In genomic region chr1:119345115-119345791, GRCm38 (mm10) we compare ENCODE assay signal across 12 mouse cellular contexts.
A peak's percentile ranks its signal among the peaks of the same experiment; 100 is the strongest.
DNase-seq lines count a peak whose midpoint lies in the region; ATAC-seq and TF ChIP-seq lines count a peak whose summit lies in the region.
"Had no signal": no experiment of that assay in that cellular context is flagged by ENCODE, and none has a peak within 500 bp of the region (broad histone marks: within the 10 kb centered on the region; RNA-seq: fewer than 3 reads in every experiment).

No protein-coding gene starts in this region.

- DNase-seq in heart, adult 2 months = peak in 1 of 2 experiments; percentile 14
- DNase-seq in heart, postnatal 25 days (ENCODE audit: low spot score) = no peak
- DNase-seq in lung, postnatal 25 days (ENCODE audit: low spot score) = no peak
- DNase-seq in ES-CJ7 (ENCODE audit: low read depth, low spot score) = peak; percentile 91
- no peak for DNase-seq in adrenal gland, postnatal 14 days
- DNase-seq in heart, adult 8-10 months (ENCODE audit: low spot score) = no peak
- DNase-seq: kidney, adult 2 months; layer of hippocampus, postnatal 36 days had no signal

- H3K27ac ChIP-seq in heart, adult 2 months = no peak overlapping the region
- H3K27ac ChIP-seq in lung, embryonic 16.5 days (ENCODE audit: low read length) = no peak overlapping the region
- no peak overlapping the region for H3K27ac ChIP-seq in hindbrain, embryonic 12.5 days
- H3K27ac ChIP-seq: heart, embryonic 13.5 days had no signal

- no peak for TF ChIP-seq EP300 in heart, adult 2 months (IDR thresholded peaks at IDR 0.05; ENCODE audit: insufficient read depth, low read depth, low read length)

- H3K27me3 ChIP-seq in heart, adult 2 months (ENCODE audit: control insufficient read depth, insufficient read depth, low read length) = no peaks in the 10 kb centered on the region
- H3K27me3 ChIP-seq in lung, embryonic 16.5 days (ENCODE audit: control insufficient read depth, insufficient read depth, low read depth, low read length) = no peaks in the 10 kb centered on the region
- H3K27me3 ChIP-seq in hindbrain, embryonic 12.5 days = 0 out of 2 replicates have a peak, but pooled peaks cover 5% of the 10 kb centered on the region
- H3K27me3 ChIP-seq: CH12.LX had no signal

- no peak overlapping the region for H3K4me3 ChIP-seq in heart, adult 2 months
- no peak overlapping the region for H3K4me3 ChIP-seq in lung, embryonic 16.5 days (ENCODE audit: low read length)
- no peak overlapping the region for H3K4me3 ChIP-seq in hindbrain, embryonic 12.5 days
- H3K4me3 ChIP-seq: heart, embryonic 13.5 days had no signal

- ATAC-seq in lung, embryonic 16.5 days (ENCODE audit: low read depth) = 0 out of 2 replicates have a peak, but pooled peaks have one; percentile 23
- ATAC-seq in hindbrain, embryonic 12.5 days (ENCODE audit: low FRiP score) = 0 out of 2 replicates have a peak, but pooled peaks have one; percentile 36

- H3K4me2 ChIP-seq in lung, embryonic 16.5 days (ENCODE audit: low read depth, low read length) = no peak overlapping the region
- H3K4me2 ChIP-seq in hindbrain, embryonic 12.5 days (replicated peaks) = no peak overlapping the region
- H3K4me2 ChIP-seq: heart, embryonic 13.5 days had no signal

- intact Hi-C loops in heart, adult 2 months (cut with DNase I) = no loop called here
- intact Hi-C loops in heart, postnatal 25 days (cut with DNase I) = no loop called here

- no peaks in the 10 kb centered on the region for H3K4me1 ChIP-seq in heart, adult 2 months (ENCODE audit: control insufficient read depth, insufficient read depth, low read length)
- H3K4me1 ChIP-seq in lung, embryonic 16.5 days (replicated peaks; ENCODE audit: control insufficient read depth, insufficient read depth, low read length) = no peaks in the 10 kb centered on the region; the same call in 1 of the 2 replicates
- peaks cover 8% of the 10 kb centered on the region for H3K4me1 ChIP-seq in hindbrain, embryonic 12.5 days

- no peaks in the 10 kb centered on the region for H3K9me3 ChIP-seq in lung, embryonic 16.5 days (ENCODE audit: control insufficient read depth, low read length)
- H3K9me3 ChIP-seq in hindbrain, embryonic 12.5 days (replicated peaks) = no peaks in the 10 kb centered on the region
- H3K9me3 ChIP-seq: heart, embryonic 13.5 days had no signal

- no peak for TF ChIP-seq POLR2A in heart, adult 2 months (IDR thresholded peaks at IDR 0.05; ENCODE audit: insufficient read depth, low read depth, low read length)

- TF ChIP-seq CTCF in heart, adult 2 months (IDR thresholded peaks at IDR 0.05) = peak; percentile 24

- H3K79me2 ChIP-seq in heart, adult 2 months (replicated peaks; ENCODE audit: control insufficient read depth, insufficient read depth, low read length) = no peaks in the 10 kb centered on the region

- WGBS in heart, adult 2 months = 65% methylated on average over 7 of the region's 7 CpGs
- 54% methylated on average over 7 of the region's 7 CpGs for WGBS in lung, embryonic 16.5 days
- WGBS in hindbrain, embryonic 12.5 days = 60% methylated on average over 7 of the region's 7 CpGs

- H3K36me3 ChIP-seq in heart, adult 2 months (ENCODE audit: control insufficient read depth, insufficient read depth, low read length) = no peaks in the 10 kb centered on the region
- H3K36me3 ChIP-seq in lung, embryonic 16.5 days (ENCODE audit: control insufficient read depth, insufficient read depth, low read length) = no peaks in the 10 kb centered on the region
- no peaks in the 10 kb centered on the region for H3K36me3 ChIP-seq in hindbrain, embryonic 12.5 days
- H3K36me3 ChIP-seq: heart, embryonic 13.5 days had no signal

- H3K9ac ChIP-seq in heart, adult 2 months (ENCODE audit: low read depth, low read length) = no peak overlapping the region
- H3K9ac ChIP-seq in lung, embryonic 16.5 days (ENCODE audit: low read length) = no peak overlapping the region
- no peak overlapping the region for H3K9ac ChIP-seq in hindbrain, embryonic 12.5 days
- H3K9ac ChIP-seq: heart, embryonic 13.5 days had no signal
